Mouse (Mus musculus) right cerebral cortex, postnatal 25 days (tissue): ENCODE results near the gene Zfp219.

Source experiments
- DNase-seq: peaks from one replicate; pipeline ENCODE4 v3.0.0; 2022

Gene Zfp219

DNA sequence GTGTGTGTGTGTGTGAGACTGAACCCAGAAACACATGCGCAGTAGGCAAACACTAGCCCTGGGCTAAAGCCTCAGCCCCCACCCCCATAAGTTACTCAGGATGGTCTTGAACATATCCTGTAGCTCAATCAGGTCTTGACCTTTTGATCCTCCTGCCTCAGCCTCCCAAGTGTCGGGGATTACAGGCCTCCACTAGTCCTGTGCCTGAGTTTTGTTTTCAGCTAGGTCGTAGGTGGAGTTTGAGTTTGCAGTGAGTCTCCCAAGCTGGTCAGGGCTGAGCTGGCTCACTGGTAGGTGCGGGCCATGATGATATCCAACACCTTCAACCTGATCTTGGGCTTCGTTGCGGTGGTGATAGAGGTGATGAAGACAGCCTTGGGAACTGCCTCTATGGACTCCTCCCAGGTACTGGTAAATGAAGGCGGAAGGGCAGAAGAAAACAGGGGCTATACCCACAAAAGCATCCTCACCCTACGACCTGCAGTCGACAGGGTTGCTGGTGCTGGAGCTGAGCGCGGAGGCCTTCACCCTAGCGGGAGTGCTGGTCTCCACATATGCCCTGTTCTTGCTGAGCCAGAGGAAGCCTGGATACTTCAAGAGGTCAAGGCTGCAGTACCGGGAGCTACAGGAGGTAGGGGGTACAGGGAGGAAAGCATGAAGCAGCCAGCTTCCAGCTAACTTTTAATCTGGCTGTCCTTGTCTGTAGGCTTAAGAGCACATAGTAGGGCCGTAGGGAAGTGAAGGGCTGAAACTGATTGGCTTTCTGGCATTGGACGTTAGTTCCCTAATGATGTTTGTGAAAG is 2.1 kb downstream of the Zfp219 start:
- DNase-seq: peak; percentile 7

DNA sequence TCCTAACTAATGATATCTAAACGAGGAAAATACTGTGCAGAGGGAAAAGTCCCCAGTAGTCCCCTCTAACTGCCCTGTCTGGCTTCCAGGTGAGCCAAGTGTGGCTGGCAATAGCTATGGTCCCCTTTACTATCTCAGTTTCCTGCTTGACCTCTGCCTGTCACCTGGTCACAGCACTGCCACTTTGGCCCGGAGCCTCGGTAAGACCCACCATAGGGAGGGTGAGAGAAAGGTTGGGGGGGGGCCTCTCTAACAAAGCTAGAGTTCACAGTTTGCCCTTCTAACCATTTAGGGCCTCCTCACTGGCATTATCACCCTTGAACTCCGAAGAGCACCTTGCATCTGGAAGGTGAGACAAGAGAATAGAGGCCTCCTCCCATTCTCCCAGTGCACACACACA is 2.9 kb downstream of the Zfp219 start:
- DNase-seq: no peak

DNA sequence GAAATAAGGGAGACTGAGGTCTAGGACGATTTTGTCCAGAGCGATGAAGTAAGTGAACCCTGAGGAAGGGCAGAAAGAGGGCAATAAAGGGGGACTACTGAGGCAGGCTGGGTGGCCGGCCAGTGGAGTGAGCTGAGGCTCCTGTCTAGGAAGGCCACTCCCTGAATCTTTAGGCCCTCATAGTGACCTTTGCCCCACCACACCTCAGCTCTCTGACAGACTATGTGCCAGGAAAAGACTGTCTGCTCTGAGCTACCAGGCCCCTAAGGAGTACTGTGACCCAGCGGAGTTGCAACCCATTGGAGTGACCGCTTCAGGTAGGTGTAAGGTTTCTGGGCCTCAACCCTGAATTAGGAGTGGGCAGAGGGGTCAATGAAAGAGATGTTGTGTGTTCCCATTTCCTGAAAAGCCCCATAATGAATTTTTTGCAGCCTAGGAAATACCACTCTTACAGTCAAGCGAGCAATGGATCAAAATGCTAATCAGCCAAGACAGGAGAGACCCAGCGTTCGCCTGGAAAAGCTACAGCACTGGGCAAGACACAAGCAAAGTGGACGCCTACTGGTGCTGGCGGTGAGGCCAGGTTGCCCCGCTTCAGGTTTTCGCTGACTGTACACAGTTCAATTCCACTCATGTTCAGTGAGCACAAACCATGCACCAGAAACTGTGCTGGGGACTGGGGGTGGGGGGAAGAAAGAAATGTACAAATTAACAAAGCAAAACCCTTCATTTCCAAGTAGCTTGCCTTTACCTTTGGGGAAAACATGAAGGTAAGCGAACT is 3.7 kb downstream of the Zfp219 start:
- DNase-seq: no peak

DNA sequence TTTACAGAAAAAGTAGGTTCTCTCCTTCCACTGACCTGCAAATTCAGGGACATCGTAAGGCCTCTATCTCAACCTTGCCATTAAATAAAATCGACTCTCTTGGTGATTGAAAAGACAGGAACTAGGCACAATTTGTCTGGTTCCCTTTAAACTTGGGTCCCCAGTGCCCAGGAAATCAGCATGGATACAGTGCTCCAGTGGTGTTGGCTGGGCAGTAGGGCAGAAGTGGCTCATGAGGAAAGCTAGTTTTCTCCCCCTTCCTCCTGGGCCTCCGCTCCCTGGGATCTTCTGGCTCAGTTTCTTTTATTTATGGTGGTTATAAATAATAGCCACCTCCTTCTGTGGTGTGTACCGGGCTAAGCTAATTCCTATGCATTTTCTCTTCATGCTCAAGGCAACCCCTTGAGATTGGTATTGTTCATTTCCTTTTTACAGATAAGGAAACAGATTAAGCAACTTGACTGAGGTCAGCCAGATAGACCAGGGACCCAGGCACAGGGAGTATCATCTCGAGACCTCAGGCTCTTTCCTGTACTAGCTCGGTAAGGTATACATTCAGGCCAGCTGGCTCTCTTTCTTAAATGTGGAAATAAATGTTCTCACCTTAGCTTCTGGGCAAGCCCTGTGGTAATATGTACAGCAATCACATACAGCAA is 5.0 kb downstream of the Zfp219 start, which contains the start of gene Tmem253:
TSS of gene Tmem253 (plus strand) at position 214 of the 656 bp plus-strand sequence.
- DNase-seq: no peak

DNA sequence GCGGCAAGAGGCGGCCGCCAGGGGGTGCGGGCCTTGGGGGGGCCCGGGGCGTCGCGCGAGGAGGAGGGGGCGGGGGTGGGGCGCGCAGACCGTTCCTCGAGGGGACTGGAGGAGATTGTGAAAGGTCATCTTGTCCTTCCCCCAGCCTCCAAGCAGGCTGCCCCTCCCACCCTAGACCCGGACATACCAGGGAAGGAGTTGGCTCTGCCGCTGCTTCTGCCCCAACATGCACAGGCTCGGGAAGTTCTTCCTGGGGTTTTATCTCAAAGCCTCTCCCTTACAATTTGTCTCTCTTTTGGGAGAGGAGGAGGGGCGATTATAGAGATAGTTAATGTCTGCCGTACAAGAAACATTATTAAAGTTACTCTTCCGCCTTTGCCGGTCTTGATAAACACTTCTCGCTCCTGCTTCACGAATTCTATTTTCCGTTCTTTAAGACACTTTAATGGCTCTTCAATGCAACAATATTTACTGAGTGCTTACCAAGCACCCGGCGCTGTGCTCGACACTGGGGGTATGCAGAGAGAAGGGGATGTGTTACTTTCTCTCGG is 5.7 kb downstream of the Zfp219 start:
- DNase-seq: no peak

DNA sequence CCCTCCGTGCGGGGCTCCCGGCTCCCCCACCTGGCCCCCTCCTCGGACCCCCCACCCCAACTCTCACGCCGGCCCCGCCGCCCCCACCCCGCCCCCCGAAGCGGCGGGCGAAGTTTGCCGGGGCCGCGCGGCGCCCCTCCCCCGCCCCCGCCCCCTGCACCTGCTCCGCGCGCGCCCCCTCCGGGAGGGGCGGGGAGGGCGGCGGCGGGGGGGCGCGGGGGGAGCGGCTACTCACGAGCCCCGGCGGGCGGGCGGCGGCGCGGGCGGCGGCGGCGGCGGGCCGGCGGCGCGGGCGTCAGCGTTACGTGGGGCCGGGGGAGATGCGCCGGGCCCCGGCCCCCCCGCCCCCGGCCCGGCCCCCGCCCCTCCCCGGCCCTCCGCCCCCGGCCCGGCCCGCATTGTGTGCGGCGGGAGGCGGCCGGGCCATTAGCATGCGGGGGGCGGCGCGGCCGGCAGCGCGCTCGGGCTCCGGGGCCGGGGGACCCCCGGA is 6.2 kb downstream of the Zfp219 start:
- no peak for DNase-seq

DNA sequence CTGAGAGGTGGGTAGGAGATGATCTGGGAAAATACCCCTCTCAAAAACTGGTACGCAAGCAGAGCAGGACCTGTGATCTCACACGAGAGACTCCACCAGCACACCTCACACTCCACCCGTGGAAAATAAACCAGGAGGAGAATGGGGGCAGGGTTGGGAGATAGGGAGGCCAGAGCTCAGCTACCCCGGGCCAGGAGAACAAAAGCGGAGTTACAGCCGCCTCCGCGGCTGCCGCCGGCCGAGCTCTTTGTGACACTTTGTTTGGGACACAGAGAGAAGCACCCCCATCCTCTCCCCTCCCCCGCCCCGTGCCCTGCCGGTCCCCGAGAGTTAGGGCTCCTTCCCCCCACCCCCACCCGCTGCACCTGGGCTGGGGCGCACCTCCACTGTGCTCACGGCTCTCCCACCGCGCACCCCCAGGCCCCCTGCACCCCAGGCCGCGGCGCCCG is 6.7 kb downstream of the Zfp219 start:
- no peak for DNase-seq

DNA sequence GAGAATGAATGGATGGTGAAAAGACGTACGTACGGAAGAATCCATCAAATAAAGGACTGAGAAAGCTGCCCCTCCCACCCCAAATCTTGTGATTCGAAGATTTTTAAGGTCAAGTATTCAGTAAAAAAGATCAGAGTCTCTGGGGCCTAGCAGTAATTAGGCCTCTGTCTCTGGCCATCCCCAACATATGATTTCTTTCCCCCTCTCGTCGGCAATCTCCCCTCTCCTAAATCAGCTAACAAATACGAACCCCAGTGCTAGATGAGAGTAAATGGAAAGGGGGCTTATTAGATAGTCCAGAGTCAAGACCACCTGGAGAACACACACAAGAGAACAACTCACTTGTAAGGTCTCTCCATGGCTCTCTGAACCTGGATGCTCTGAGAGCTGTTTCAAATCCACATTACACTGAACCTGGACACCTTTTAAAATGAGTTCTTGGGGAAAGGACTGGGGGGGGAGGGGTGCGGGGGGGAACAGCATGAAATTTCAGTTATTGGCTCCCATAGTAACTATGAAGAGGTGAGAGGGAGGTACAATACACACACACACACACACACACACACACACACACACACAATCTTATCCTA is 7.4 kb downstream of the Zfp219 start:
- DNase-seq: no peak

DNA sequence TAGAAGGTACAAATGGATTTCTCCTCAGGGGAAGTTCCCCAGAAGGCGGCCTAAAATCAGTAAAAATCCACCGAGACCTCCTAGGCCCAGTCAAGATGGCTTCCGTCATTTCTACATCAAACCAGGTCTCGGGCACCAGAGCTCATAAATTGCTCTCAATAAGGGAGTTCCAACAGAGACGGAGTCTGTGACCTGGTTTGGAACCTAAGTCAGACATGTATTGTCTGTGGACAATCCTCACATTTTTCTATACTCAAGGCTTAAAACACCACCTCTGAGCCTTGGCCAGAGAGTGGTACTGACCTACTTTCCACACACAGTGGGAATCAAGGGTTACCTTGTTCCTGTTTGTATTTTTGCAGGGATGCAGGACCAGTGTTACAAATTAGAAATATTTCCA is 8.0 kb downstream of the Zfp219 start:
- no peak for DNase-seq

DNA sequence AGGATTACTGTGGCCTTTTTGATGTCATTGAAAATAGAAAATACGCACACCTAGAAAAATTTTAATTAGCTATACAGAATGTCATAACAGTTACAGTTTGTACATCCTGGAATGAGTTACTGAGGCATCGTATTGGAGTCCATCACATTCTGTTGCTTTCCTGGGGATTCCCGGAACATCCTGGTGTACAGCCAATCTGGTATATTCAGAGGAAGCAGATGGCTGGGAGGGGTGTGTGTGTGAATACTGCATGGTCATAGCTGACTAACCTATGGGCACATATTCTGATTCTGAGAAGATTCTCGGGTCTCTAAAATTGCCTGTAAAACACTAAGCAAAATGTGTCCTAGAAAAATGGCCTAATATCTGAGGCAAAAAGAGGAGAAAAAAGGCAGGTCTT is 8.4 kb downstream of the Zfp219 start:
- DNase-seq: peak; percentile 67

DNA sequence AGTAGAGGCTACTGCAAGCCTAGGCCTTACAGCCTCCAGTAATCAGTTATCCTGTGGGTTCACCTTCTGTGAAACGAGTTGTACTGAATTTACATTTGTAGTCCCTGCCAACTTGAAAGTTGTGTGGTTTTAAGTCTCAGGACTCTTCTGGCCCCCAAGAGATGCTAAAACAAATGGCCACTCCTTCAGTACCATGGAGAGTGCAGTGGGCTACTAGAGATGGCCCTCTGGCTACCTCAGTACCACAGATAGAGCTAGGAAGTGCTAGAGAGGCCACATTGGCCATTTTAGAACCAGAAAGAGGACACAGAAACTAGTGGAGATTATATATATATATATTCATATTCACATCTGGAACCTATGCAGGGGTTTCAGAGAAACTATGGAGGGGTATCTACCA is 8.8 kb downstream of the Zfp219 start:
- no peak for DNase-seq

DNA sequence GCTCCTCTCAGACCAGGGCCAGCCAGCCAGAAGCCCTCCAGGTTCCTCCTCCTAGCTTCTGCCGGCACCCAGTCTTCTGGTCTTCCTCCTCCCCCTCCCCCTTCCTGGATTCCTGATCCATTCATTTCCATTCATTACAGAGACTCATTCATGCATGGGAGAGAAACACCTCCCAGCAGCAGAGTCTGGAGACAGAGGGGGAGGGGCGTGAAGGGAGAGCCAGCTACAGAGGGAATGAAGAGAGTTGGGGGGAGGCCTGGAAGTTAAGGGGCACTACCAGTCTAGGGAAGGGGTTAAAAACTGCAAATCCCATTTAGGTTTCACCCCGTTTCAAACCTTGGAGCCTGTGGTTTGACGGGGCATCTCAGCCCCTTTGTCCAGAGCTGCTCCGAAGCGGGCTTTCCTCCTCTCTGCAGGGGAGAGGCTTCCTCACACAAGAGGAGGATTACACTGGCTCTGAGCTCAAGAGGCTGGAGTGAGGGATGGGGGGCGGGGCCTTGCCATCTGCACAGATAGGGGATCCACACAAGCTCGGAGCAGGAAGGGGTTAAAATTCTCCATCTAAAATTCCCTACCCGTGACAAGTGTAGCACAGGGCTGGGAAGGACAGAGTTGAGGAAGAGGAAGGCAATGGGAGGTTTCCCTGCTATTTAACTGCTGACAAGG is 10.0 kb downstream of the Zfp219 start:
- no peak for DNase-seq

DNA sequence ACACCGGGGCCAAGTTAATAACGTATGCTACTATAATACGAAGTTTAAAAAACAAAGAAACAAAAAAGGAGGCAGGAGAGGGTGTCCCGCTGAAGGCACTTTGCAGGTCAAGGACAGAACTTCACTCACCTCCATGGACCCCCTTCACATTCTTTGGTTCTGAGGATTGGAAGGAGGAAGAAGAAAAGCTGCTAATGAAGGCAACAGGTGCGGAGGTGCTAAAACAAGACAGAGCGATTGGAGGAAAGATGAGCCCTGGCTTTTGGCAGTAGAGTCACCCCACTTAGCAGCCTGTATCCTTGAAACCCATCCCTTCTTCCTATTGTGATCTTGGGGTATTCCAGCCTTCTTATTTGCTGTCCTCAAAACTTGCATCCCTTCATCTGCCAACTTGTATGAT is 10.7 kb downstream of the Zfp219 start:
- no peak for DNase-seq

DNA sequence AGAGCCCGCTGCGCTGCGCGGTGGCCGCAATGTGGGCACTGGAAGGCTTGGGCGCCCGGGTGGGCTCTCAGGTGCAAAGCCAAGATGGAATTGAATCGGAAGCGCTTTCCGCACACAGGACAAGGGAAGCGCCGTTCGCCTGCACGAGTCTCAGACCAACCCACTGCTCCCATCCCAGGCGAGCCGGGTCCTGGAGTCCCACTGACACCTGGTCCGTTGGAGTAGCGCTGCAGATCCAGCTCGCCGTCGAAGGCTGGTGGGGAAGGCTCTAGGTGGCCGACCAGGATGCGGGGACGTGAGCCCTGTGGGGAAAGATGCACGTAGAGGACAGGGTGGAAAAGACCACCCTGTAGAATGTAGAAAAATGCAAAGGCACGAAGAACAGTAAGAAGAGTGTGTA is 11.2 kb downstream of the Zfp219 start:
- no peak for DNase-seq

DNA sequence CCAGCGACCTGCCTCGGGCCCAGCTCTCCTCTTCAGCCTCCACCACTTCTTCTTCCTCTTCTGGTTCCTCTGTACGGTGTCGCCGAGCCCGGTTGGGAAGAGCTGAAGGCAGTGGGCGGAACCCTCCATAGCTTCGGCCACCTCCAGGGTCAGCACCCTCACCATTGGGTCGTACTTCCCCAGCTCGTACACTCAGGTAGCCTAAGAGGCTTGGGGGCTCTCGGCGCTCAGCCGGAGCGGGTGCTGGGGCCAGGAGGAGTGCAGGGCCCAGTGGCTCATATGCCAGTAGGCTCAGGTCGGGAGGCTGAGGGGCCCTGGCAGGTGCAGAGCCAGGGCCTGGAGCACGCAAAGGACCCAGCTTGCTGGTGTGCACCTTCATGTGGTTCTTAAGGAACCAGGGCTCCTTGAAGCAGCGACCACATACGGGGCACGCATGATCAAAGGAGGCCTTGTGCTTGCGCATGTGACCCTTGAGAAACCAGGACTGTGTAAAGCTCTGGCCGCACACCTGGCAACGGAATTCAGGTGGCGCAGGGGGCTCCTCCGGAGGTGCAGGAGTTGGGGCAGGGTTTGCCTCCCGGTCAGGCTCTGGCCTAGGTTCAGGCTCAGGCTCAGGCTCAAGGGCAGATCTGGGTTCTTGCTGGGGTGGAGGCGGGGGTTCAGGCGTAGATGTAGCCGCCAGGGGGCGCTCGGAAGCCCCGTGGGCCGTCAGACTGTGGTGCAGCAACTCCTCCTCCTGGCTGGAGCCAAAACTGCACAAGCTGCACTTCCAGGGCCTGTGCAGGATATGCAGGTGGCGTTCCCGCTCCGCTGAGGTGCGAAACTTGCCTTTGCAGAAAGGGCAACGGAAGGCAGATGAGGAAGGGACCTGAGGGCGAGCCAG is 12.0 kb downstream of the Zfp219 start:
- peak; percentile 90 for DNase-seq

DNA sequence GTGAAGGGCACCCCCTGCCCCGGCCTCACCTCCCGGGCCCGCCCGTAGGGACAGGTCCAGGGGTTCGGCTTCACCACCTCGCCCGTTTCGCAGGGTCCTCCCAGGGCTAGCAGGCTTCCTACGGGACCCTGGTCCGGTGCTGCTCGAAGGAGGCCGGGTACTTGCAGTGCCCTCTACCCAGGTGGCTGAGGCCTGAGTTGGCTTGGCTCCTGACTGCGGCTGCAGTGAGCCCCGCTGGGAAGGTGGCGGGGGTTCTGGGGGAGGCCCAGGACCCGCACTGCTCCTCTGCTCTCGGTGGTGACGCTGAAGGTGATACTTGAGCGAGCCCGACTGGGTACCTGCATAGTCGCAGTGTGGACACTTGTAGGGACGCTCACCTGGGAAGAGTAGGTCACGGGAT is 13.8 kb downstream of the Zfp219 start:
- no peak for DNase-seq

DNA sequence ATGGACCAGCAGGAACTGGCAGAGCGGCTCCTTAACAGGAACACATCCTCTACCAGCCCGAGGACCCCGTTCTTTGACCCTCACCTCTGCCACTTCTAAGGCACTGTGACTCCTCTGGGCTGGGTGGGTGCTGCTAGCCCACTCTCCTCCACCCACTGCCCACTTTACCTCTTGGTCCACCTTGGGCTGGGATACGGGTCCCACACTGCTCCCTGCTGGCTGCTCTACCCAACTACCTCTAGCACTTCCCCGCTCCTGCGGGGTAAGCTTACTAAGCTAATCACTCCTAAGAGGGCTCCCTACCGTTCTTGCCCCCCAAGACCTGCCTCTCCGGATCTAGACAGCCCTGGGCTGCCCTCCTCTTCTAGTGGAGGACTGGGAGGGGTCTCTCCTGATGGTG is 14.3 kb downstream of the Zfp219 start:
- no peak for DNase-seq

DNA sequence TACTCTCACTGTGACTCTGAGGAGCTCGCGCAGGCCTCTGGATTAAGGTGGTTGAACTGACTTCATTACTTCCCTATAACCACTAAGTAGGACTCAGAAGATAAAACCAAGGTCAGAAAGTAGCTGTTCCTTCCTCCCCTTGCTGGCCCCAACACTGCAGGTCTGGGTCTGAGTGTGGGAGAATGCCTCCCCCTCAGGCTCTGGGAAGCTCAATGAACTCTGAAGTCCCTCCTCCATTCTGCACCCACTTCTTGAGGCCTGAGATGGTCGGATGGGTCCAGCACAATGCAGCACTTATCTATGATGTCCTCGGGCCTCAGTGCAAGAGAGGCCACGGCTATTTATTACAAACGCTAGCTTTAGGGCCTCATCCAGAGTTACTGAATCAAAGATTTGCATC is 14.9 kb downstream of the Zfp219 start:
- DNase-seq: no peak

DNA sequence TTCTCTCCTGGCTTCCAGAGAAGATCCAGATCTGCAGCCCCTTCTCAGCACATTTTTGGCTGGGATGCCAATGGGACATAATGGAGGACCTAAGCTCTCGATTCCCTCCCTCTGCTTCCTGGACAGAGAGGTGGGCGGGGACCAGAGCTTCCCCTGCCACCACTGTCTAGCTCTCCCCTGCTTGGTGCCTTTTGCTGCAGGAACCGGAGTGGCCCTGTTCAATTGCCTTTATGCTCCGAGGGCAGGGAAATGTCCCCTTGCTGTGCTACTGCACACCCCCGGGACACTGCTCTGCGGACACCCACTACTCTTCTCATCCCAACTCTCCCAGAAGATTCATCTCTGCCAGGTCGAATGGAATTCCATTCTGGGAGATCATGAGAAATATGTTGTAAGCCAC is 15.4 kb downstream of the Zfp219 start:
- no peak for DNase-seq

DNA sequence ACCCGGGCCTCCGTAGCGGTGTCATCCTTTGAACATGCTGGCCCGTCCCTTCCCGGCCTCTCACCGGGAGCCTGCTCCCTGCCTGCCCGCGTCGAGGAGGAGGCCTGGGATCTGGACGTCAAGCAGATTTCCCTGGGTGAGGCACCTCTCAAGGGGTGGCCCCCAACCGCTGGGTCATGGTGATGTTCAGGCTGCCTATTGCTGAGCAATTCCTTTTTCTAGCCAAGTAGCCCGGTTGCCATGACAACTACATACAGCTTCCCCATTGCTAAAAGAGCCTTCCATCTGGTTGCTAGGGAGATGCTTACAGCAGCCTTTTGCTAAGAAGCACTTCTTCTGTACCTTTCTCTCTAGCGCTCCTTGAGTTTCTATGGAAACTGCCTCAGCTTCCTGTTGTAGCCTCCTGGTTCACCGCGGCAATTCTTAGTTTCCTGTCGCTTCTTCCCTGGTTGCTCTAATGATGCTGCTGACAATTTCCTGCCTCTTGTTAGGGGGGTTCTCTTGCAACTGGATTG is 16.5 kb downstream of the Zfp219 start:
- DNase-seq: peak; percentile 76

DNA sequence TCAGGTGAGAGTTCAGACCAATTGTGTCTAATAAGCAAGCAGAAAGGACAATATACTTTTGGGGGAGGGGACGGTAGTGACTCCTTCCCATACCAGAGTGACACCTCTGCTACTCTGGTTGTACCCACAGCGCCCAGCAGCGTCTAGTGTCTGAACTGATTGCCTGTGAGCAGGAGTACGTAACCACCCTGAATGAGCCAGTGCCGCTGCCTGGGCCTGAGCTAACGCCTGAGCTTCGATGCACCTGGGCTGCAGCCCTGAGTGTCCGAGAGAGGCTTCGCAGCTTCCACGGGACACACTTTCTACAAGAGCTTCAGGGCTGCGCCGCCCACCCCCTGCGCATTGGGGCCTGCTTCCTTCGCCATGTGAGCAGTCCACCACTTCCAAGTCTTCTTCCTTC is 23.1 kb downstream of the Zfp219 start:
- no peak for DNase-seq
